Mouse (Mus musculus) hindbrain, embryonic 12.5 days (tissue): ENCODE measurements around the gene Spcs3. TPM values are rescaled to one million over a fixed set of nuclear protein-coding genes. Genes with fewer than 3 reads are reported as not detected.
A peak's percentile ranks its signal among the peaks of the same experiment; 100 is the strongest.

Source experiments
- ATAC-seq: fragments of 200-750 bp; cut with Nextera tagmentation; 2 replicates; pipeline ENCODE4 v1.8.0; 2017; ENCODE audit warnings: moderate TSS enrichment; ENCODE audit not compliant: low FRiP score
- H3K27ac ChIP-seq: fragments of 300-500 bp; sonication (generic); 2 replicates; pipeline ENCODE4 v1.5.1; 2016; ENCODE audit warnings: mild to moderate bottlenecking
- H3K27me3 ChIP-seq: fragments of 300-500 bp; sonication (generic); 2 replicates; pipeline ENCODE4 v1.6.1; 2016; ENCODE audit warnings: mild to moderate bottlenecking
- H3K36me3 ChIP-seq: fragments of 300-500 bp; sonication (generic); 2 replicates; pipeline ENCODE4 v1.6.1; 2016; ENCODE audit warnings: mild to moderate bottlenecking
- H3K4me1 ChIP-seq: fragments of 300-500 bp; sonication (generic); 2 replicates; pipeline ENCODE4 v1.6.1; 2016
- H3K4me2 ChIP-seq: fragments of 300-500 bp; sonication (generic); replicated peaks from 2 replicates; pipeline ENCODE4 v1.6.1; 2016; ENCODE audit warnings: mild to moderate bottlenecking
- H3K4me3 ChIP-seq: fragments of 300-500 bp; sonication (generic); 2 replicates; pipeline ENCODE4 v1.5.1; 2016; ENCODE audit warnings: mild to moderate bottlenecking
- H3K9ac ChIP-seq: fragments of 300-500 bp; sonication (generic); 2 replicates; pipeline ENCODE4 v1.6.1; 2016; ENCODE audit warnings: mild to moderate bottlenecking, moderate library complexity
- H3K9me3 ChIP-seq: fragments of 300-500 bp; sonication (generic); replicated peaks from 2 replicates; pipeline ENCODE4 v1.6.1; 2016; ENCODE audit warnings: mild to moderate bottlenecking
- WGBS: fragments of 180-500 bp; shearing (Covaris S2); methylation state at CpG from one replicate; pipeline ENCODE4 v1.1.7; 2016; 5-methylcytosine and 5-hydroxymethylcytosine counted together
- polyA plus RNA-seq: library from polyadenylated mRNA; unstranded; fragments of >200 nt; fragmentation: Nextera tagmentation; extraction: Ambion mirVana; gene quantifications from 2 replicates; pipeline ENCODE4 v1.2.1, GENCODE M21; 2016

Gene Spcs3
- 78.3 and 84.1 TPM in 2 replicates for polyA plus RNA-seq

DNA sequence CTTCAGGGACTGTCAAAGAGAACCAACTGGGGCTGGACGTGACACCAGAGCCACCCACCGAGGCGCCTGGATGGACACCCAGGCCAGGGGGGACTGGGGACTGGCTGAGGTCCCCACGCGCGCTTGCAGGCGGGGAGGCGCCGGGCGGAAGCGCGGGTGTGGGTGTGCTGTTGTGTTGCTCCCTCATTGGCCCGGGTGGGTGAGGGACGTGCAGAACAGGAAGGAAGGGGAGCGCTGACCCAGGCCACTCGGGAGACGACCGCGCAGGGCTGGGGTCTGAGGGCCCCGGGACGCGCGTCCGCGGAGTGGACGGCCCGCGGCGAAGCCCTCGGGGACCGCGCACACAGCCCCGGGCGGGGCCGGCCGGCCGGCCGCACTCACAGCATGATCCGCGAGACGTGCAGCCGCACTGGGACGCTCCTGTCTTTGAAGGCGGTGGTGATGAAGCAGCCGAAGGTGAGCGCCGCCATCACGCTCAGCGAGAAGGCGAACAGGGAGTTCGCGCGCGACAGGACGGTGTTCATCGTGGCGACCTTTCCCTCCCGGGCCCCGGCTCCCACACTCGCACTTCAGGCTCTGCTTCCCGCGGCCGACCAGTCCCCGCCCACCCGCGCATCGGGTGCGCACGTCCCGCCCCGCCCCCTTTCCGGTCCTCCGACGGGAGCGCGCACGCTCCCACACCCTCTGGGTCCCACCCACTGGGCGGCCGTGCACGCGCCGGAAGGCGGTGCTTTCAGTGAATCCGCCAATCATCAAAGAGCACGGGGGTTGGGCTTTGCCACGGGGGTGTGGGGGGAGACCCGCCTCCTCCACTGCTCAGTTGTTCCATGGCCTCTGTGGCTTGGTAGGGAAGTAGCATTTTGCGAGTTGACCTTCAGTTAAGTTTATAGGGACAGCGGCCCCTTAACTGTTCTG lies at the start of gene Spcs3, which contains the start of gene Asb5:
Spcs3 (minus strand) TSS at position 617 of the 915 bp plus-strand sequence.
Asb5 (plus strand) TSS at position 199 of the 915 bp plus-strand sequence.
- no peaks in the 10 kb centered on the region for H3K9me3 ChIP-seq
- WGBS: under 1% methylated on average over 85 of the region's 89 CpGs
- peak within 1 kb of the TSS; percentile 85 for H3K4me3 ChIP-seq
- no peaks in the 10 kb centered on the region for H3K27me3 ChIP-seq
- H3K4me2 ChIP-seq: peak within 1 kb of the TSS; percentile 51
- peak within 1 kb of the TSS; percentile 88 for H3K9ac ChIP-seq
- H3K4me1 ChIP-seq: peaks cover 16% of the 10 kb centered on the region
- H3K27ac ChIP-seq: peak within 1 kb of the TSS; percentile 81
- H3K36me3 ChIP-seq: no peaks in the 10 kb centered on the region
- ATAC-seq: peak; percentile 97

DNA sequence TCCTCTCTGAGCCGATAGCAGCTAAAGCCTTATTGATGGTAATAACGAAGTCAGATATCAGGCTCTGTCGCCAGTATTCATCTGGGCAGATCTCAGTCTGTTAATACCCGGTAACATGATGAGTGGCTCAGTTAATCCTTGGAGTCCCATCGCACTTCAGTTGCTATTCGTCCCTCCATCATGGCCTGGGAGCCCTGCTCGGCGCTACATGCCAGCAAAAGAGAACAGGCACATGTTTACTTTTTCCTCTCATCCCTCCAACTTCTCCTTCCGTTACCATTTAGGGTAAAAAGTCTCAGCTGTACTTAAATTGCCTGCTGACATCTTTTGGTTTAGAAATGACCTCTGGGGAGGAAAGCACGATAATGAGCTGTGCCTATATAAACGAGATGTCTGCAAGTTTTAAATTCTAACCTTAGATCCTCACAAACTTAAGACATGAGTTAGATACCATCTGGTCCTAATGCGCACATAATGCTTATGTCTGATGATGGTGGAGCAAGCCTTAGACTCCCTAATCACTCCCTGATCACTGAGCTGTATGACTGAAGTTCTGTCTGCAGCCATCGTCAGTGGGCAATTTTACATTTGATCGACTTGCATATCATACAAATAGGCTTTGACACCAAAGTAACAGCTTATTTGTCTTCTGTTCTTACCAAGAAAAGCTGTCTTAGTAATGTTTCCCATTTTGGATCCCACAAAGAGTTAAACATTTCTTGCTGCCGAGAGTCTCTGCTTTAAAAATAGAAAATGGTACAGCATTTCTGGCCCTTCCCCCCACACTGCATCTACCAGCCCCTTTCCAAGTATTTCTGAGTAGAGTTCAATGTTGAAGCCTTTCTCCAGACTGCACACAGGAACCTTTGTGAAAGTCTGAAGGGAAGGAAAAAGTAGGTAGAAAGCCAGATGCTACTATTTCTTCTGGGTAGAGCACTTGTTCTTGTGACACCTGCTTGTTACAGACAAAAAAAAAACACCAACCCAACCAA lies 41.1 kb upstream of the Spcs3 start:
- no peaks in the 10 kb centered on the region for H3K4me1 ChIP-seq
- no peak overlapping the region for H3K4me2 ChIP-seq
- H3K9me3 ChIP-seq: no peaks in the 10 kb centered on the region
- WGBS: 76% methylated on average over 15 of the region's 15 CpGs
- no peak overlapping the region for H3K9ac ChIP-seq
- no peaks in the 10 kb centered on the region for H3K27me3 ChIP-seq
- H3K36me3 ChIP-seq: no peaks in the 10 kb centered on the region
- ATAC-seq: no peak
- H3K4me3 ChIP-seq: no peak overlapping the region
- no peak overlapping the region for H3K27ac ChIP-seq

DNA sequence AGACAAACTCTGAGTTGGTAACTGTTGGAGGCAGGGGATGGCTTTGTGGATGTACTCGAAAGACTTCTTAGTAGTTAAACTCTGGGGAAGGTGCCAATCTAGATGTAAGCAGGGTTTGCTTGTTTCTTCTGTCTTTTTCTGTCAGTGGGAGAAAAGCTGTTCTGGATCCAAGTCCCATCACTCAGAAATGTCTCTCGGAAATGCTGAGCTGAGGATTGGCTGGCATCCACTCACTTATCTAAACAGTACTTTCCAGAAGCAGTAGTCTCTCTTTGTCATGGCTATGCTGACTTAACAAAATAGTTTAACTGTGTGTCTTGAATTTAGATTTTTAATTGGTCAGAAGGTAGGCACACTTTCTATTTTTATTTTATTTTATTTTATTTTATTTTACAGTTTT lies 37.4 kb upstream of the Spcs3 start:
- 77% methylated on average over 2 of the region's 2 CpGs for WGBS
- Histone ChIP-seq H3K4me1 (no peaks in the 10 kb centered on the region), H3K9ac (no peak overlapping the region)

DNA sequence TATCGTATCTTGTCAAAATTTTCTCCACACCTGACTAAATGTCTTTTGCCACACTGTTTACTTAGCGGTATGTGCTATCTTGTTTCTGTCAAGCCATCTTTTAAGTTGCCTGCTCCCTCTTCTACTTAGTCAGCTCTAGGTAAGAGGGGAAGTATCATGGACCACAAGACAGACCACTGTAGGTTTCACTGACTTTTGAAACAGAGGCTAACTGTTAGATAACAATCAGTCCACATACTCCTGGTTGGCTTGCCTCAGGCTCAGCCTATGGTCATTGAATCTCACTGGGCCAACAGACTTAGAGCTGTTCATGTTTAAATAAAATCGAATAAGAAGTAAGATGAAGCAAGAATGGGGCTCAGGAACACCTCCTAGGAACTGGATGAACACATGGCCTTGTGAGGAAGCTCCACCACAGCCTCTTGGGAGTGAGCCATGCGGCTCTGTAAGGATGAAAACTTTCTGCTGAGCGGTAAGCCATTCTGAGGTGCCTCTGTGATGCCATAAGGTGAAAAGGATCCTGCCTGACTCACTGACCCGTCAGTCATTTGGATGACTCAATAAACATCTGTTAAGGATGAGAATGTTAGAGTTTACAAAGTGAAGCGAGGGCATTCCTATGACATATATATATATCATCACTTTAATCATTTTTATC lies 35.9 kb upstream of the Spcs3 start:
- no peaks in the 10 kb centered on the region for H3K36me3 ChIP-seq
- H3K27ac ChIP-seq: no peak overlapping the region
- WGBS: 90% methylated on average over 7 of the region's 7 CpGs
- no peaks in the 10 kb centered on the region for H3K9me3 ChIP-seq
- no peak overlapping the region for H3K9ac ChIP-seq
- H3K4me2 ChIP-seq: no peak overlapping the region
- H3K4me3 ChIP-seq: no peak overlapping the region
- no peak for ATAC-seq
- no peaks in the 10 kb centered on the region for H3K4me1 ChIP-seq
- H3K27me3 ChIP-seq: no peaks in the 10 kb centered on the region

More for the DNA sequence above, 37.4 kb upstream of the Spcs3 start:
- Histone ChIP-seq H3K4me3 (no peak overlapping the region), H3K27ac (no peak overlapping the region), H3K36me3 (no peaks in the 10 kb centered on the region), H3K4me2 (no peak overlapping the region), H3K9me3 (no peaks in the 10 kb centered on the region), H3K27me3 (no peaks in the 10 kb centered on the region)
- ATAC-seq: no peak

DNA sequence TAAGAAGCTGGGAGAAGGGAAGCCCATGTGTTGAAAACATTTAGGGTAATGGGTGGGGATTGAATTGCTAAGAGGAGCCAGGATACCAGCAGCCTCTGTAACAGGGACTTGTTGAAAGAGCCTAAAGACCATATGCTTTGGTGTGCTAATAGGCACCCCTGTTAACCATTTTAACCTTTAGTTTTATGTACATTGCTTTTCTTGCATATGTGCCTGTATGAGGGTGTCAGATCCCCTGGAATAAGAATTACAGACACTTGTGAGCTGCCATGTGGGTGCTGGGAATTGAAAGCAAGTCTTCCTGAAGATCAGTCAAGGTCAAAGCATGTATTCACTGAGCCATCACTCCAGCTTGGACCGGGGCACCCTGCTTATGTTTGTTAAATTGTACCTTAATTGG lies 35.4 kb upstream of the Spcs3 start:
- no peaks in the 10 kb centered on the region for H3K4me1 ChIP-seq
- H3K4me2 ChIP-seq: no peak overlapping the region
- H3K27me3 ChIP-seq: no peaks in the 10 kb centered on the region
- no peak overlapping the region for H3K4me3 ChIP-seq
- no peak overlapping the region for H3K27ac ChIP-seq
- no peaks in the 10 kb centered on the region for H3K36me3 ChIP-seq
- H3K9me3 ChIP-seq: no peaks in the 10 kb centered on the region
- WGBS: 84% methylated on average over 1 of the region's 1 CpGs
- ATAC-seq: no peak
- H3K9ac ChIP-seq: no peak overlapping the region

DNA sequence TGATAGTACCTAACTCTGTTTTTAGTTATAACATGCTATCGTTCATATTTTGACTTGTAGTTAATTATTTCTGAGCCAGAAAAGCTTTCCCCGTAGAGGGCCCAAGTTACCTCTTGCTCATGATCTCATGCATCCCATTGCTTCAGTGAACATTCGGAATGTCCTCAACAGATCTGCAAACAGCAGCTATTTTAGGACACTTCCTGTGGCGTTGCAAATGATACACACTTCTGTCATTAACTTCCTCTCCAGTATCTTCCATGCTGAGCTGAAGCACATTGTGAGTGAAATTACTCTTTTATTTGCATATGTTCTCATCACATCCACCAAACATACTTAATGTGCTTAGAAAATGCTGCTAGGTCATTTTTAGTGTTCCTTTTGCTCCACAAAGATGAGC lies 32.3 kb upstream of the Spcs3 start:
- Histone ChIP-seq H3K4me2 (no peak overlapping the region), H3K4me1 (no peaks in the 10 kb centered on the region), H3K27ac (no peak overlapping the region), H3K36me3 (no peaks in the 10 kb centered on the region), H3K4me3 (no peak overlapping the region), H3K27me3 (no peaks in the 10 kb centered on the region), H3K9ac (no peak overlapping the region), H3K9me3 (no peaks in the 10 kb centered on the region)
- 81% methylated on average over 4 of the region's 4 CpGs for WGBS
- no peak for ATAC-seq

DNA sequence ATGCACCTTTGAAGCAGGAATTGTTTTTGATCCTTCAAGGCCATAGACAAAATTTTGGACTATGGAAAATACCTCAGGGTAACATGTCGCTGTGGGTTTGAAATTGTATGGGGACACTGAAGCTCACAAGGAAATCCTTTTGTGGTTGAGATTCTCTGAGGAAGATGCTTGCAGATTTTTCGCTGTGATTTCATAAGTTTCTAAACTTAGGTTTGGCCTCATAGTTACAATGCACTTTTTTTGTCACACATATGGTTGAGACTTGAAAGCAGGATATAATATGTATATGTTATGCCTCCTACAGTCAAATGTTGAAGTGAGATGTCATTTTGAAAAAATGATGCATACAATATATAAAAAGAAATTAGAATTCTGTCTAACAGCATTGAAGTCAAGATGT lies 25.1 kb upstream of the Spcs3 start:
- Histone ChIP-seq H3K9me3 (no peaks in the 10 kb centered on the region), H3K9ac (no peak overlapping the region), H3K36me3 (no peaks in the 10 kb centered on the region), H3K27me3 (no peaks in the 10 kb centered on the region), H3K4me1 (no peaks in the 10 kb centered on the region), H3K4me2 (no peak overlapping the region), H3K27ac (no peak overlapping the region), H3K4me3 (no peak overlapping the region)
- WGBS: 87% methylated on average over 2 of the region's 2 CpGs
- ATAC-seq: no peak

DNA sequence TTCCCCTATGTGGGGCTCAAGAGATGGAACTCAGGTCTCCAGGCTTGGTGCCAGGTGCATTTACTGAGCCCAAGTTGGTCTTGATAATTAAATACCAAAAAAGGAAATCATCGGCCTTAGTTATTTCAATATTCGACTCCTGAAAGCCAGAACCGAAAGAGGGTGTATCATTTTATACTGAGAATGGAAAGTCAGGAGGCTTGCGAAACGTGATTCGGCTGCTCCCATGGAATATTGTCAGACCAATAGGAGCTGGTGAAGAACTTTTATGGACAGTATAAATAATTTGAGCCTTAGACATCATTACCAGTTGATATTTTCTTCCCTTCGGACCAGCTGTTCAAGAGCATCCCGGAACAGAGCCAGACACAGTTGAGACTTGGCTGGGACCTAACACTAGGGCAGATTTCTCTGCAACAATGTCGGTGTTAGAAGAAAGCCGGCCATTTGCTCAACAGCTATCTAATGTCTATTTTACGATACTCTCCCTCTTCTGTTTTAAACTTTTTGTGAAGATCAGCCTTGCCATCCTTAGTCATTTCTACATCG lies 20.3 kb upstream of the Spcs3 start:
- Histone ChIP-seq H3K36me3 (no peaks in the 10 kb centered on the region), H3K9ac (no peak overlapping the region), H3K4me1 (no peaks in the 10 kb centered on the region), H3K4me3 (no peak overlapping the region), H3K27ac (no peak overlapping the region), H3K9me3 (no peaks in the 10 kb centered on the region), H3K27me3 (no peaks in the 10 kb centered on the region), H3K4me2 (no peak overlapping the region)
- WGBS: 93% methylated on average over 12 of the region's 12 CpGs
- ATAC-seq: no peak

DNA sequence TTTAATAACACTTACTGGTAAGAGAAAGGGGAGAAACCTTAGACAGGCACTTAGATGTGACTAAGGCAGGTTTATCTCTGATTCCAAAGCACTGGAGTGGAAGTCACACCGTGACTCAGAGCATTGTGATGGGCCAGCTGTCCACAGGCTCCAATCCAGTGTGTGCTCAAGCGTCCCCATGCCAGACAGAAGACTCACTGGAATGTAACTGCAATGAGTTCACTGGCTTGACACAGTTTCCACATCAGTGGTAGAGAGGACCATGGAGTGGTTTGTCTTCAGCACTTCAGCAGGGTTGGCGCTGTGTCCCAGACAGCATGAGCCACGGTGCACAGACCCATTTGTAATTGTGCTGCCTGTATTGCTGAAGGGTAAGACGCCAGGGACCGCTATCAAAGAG lies 18.6 kb upstream of the Spcs3 start:
- no peak overlapping the region for H3K27ac ChIP-seq
- H3K9ac ChIP-seq: no peak overlapping the region
- no peak for ATAC-seq
- no peak overlapping the region for H3K4me3 ChIP-seq
- no peaks in the 10 kb centered on the region for H3K36me3 ChIP-seq
- H3K4me2 ChIP-seq: no peak overlapping the region
- no peaks in the 10 kb centered on the region for H3K9me3 ChIP-seq
- 68% methylated on average over 6 of the region's 6 CpGs for WGBS
- no peaks in the 10 kb centered on the region for H3K4me1 ChIP-seq
- H3K27me3 ChIP-seq: no peaks in the 10 kb centered on the region

DNA sequence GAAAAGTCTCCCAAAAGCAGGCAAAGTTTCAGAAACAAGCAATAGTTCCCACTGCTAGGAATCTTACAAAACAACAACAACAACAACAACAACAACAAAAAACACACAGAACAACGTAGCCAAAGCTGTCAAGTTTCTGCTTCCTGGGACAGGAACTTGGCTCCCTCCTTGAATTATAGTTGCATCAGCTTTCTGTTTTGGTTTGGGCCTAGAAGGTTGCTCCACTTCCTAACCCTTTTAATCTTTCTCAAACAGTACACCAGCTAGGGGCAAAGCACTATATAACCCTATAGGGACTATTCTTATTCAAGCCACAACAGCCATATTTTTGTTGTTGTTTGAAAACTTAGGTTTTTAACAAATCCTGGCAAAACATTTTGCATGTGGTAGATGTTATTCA lies 11.5 kb upstream of the Spcs3 start:
- no peak overlapping the region for H3K9ac ChIP-seq
- H3K27ac ChIP-seq: no peak overlapping the region
- no peaks in the 10 kb centered on the region for H3K36me3 ChIP-seq
- no peaks in the 10 kb centered on the region for H3K27me3 ChIP-seq
- ATAC-seq: no peak
- H3K4me2 ChIP-seq: no peak overlapping the region
- no peaks in the 10 kb centered on the region for H3K9me3 ChIP-seq
- WGBS: 86% methylated on average over 1 of the region's 1 CpGs
- H3K4me1 ChIP-seq: no peaks in the 10 kb centered on the region
- H3K4me3 ChIP-seq: no peak overlapping the region

DNA sequence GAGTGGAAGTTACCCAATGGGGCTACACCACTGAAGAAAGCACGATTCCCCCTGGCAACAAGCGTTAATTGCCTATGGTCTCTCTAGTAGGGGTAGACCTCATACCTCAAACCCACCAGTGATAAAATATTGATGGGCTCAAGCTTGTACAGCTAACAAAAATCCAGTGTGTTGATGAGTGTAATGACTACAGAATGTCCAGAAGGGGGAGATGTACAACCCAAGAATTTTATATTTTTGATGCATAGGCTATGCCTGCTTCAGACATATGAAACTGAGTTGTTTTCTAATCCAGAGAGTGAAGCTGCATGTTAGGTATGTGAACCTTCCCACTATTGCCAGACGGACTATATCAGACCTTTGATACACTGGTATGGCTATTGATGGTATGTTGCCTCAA lies 7.5 kb upstream of the Spcs3 start:
- no peaks in the 10 kb centered on the region for H3K36me3 ChIP-seq
- H3K27me3 ChIP-seq: no peaks in the 10 kb centered on the region
- H3K4me2 ChIP-seq: no peak overlapping the region
- ATAC-seq: no peak
- no peaks in the 10 kb centered on the region for H3K9me3 ChIP-seq
- no peaks in the 10 kb centered on the region for H3K4me1 ChIP-seq
- H3K27ac ChIP-seq: no peak overlapping the region
- no peak overlapping the region for H3K4me3 ChIP-seq
- no peak overlapping the region for H3K9ac ChIP-seq
- 92% methylated on average over 3 of the region's 3 CpGs for WGBS
